Mouse (Mus musculus) myocyte (in vitro differentiated cells): Measurements from ENCODE around the gene Gal3st2c. TPM values are rescaled to one million over a fixed set of nuclear protein-coding genes. Genes with fewer than 3 reads are reported as not detected.
"Not testable (repeated sequence)": the region's sequence is repeated elsewhere in the genome, so short reads cannot be mapped to it uniquely, and the experiment has no call there.

Experiments used
- H3K27me3 ChIP-seq: one replicate; pipeline ENCODE4 v1.6.1; 2011; ENCODE audit not compliant: control insufficient read depth, insufficient read depth, insufficient read length
- H3K36me3 ChIP-seq: one replicate; pipeline ENCODE4 v1.6.1; 2011; ENCODE audit not compliant: control insufficient read depth, insufficient read depth
- H3K4me2 ChIP-seq: one replicate; pipeline ENCODE4 v1.6.1; 2011; ENCODE audit warnings: low read depth, control low read depth
- H3K4me3 ChIP-seq: one replicate; pipeline ENCODE4 v1.5.1; 2011; ENCODE audit warnings: mild to moderate bottlenecking, control low read depth, moderate library complexity
- H3K79me2 ChIP-seq: one replicate; pipeline ENCODE4 v1.6.1; 2011; ENCODE audit not compliant: control insufficient read depth, insufficient read depth
- H3ac ChIP-seq: one replicate; pipeline ENCODE4 v1.6.1; 2011; ENCODE audit not compliant: control insufficient read depth, insufficient read length
- CEBPB ChIP-seq: IDR thresholded peaks from 2 replicates; pipeline ENCODE4 v1.6.1; 2011; ENCODE audit warnings: mild to moderate bottlenecking, moderate library complexity; ENCODE audit not compliant: poor library complexity, insufficient read depth, severe bottlenecking
- MAX ChIP-seq: IDR thresholded peaks from one replicate; pipeline ENCODE4 v1.6.1; 2011; ENCODE audit warnings: low read depth, mild to moderate bottlenecking, control low read depth
- MYOD1 ChIP-seq, 3 experiments: IDR thresholded peaks; one replicate each; pipeline ENCODE4 v1.6.1; 2011; ENCODE audit warnings: control low read depth in 2 of 3, low read depth in 2 of 3, mild to moderate bottlenecking in 2 of 3, moderate library complexity in 1 of 3; ENCODE audit not compliant: insufficient read length in 2 of 3, control insufficient read depth in 1 of 3
- MYOG ChIP-seq, 3 experiments: IDR thresholded peaks; one replicate each; pipeline ENCODE4 v1.6.1; 2011; ENCODE audit warnings: control low read depth in 2 of 3, low read depth in 2 of 3, mild to moderate bottlenecking in 2 of 3; ENCODE audit not compliant: insufficient read length in 2 of 3, control insufficient read depth in 1 of 3, insufficient read depth in 1 of 3
- POLR2A ChIP-seq: IDR thresholded peaks from one replicate; pipeline ENCODE4 v1.6.1; 2011; ENCODE audit warnings: low read depth, mild to moderate bottlenecking, control low read depth, moderate library complexity; ENCODE audit not compliant: insufficient read length
- POLR2AphosphoS2 ChIP-seq: IDR thresholded peaks from one replicate; pipeline ENCODE4 v1.6.1; 2011; ENCODE audit warnings: low read depth, control low read depth; ENCODE audit not compliant: insufficient read length
- REST ChIP-seq: IDR thresholded peaks from one replicate; pipeline ENCODE4 v1.6.1; 2011; ENCODE audit warnings: mild to moderate bottlenecking, control low read depth, moderate library complexity; ENCODE audit not compliant: insufficient read depth, insufficient read length
- SRF ChIP-seq: IDR thresholded peaks from one replicate; pipeline ENCODE4 v1.6.1; 2011; ENCODE audit warnings: low read depth; ENCODE audit not compliant: control insufficient read depth, insufficient read length
- TCF12 ChIP-seq: IDR thresholded peaks from one replicate; pipeline ENCODE4 v1.6.1; 2011; ENCODE audit warnings: mild to moderate bottlenecking, control low read depth; ENCODE audit not compliant: poor library complexity, insufficient read depth, severe bottlenecking
- TCF3 ChIP-seq: IDR thresholded peaks from one replicate; pipeline ENCODE4 v1.6.1; 2011; ENCODE audit warnings: low read depth, control low read depth; ENCODE audit not compliant: insufficient read length
- USF1 ChIP-seq: IDR thresholded peaks from one replicate; pipeline ENCODE4 v1.6.1; 2011; ENCODE audit warnings: low read depth, mild to moderate bottlenecking, control low read depth, moderate library complexity
- polyA plus RNA-seq: library from polyadenylated mRNA; unstranded; fragments of >200 nt; fragmentation: generic; extraction: Trizol; gene quantifications from one replicate; pipeline ENCODE4 v1.2.1, GENCODE M21; 2012; ENCODE audit warnings: missing spikeins

Gene Gal3st2c
- polyA plus RNA-seq: not detected

GRCm38 (mm10) chr1:93990209-93990608, at the start of gene Gal3st2c:
Gal3st2c (plus strand) TSS chr1:93990509.
- H3ac ChIP-seq, H3K79me2 ChIP-seq, H3K36me3 ChIP-seq, H3K4me3 ChIP-seq, H3K27me3 ChIP-seq, H3K4me2 ChIP-seq: not testable (repeated sequence)

DNA sequence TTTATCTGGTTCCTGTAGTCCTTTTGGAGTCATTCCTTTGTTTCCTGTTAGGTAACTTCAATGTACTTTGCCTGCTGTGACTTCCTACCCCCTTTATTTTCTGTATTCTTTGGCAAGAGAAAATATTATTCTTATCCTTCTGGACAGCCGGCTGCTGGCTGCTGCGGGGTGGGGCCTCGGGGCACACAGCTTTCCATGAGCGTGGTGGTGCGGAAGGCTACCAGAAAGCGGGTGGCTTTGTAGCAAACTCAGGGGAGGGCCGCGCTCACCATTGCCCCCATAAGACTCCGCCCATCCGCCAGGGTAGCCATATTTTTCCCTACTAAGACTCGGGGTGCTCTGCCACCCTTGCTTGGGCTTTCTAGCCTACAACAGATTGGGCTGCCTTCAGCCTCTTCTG, 41.2 kb upstream of the Gal3st2c start:
- not testable (repeated sequence) for H3K4me3 ChIP-seq, H3K27me3 ChIP-seq, H3ac ChIP-seq, H3K36me3 ChIP-seq, H3K4me2 ChIP-seq, H3K79me2 ChIP-seq

DNA sequence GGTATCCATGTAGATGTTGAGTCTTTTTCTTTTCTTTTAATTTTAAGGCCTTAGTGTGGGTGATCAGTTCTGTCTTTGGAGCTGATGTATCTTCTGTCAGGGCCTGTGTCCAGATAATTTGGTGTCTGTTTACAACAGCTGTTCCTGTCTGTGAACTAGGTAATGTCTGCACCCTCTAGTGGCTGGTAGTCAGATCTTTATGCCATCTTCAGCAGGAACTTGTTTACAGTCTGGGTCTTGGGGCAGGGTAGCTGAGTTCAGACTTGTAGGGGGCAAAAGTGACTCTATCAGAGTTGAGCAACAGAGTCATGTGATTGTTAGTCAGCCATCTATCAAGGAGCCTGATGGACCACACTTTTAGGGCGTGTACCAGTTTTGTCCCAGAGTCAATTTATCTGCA, 23.8 kb upstream of the Gal3st2c start:
- H3K36me3 ChIP-seq, H3K79me2 ChIP-seq, H3ac ChIP-seq, H3K27me3 ChIP-seq, H3K4me2 ChIP-seq, H3K4me3 ChIP-seq: not testable (repeated sequence)

DNA sequence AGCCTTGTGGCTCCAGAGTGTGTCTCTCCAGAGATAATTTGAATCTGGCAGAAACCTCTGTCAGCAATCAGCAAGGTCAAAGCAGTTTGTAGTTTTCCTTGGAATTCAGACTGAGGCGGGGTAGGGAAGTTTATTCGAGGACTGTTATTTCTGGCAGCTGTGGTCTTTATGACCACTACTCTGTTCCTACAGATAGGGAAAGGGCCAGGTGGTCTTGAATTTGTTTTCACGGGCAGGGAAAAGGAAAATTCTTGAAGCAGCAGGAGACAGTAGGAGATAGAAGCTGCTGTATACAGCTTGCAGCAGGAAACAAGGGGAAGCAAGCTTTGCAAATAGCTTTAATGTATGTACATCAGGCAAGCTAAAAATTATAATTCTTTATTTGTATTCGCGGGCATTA, 19.9 kb upstream of the Gal3st2c start:
- not testable (repeated sequence) for H3K36me3 ChIP-seq, H3K4me3 ChIP-seq, H3ac ChIP-seq, H3K27me3 ChIP-seq, H3K4me2 ChIP-seq, H3K79me2 ChIP-seq

- not testable (repeated sequence) for H3ac ChIP-seq, H3K27me3 ChIP-seq, H3K4me3 ChIP-seq, H3K79me2 ChIP-seq, H3K36me3 ChIP-seq, H3K4me2 ChIP-seq
These were observed 19.5 kb upstream of the Gal3st2c start for GRCm38 (mm10) chr1:93970797-93971196.

- not testable (repeated sequence) for H3K27me3 ChIP-seq, H3K4me3 ChIP-seq, H3K79me2 ChIP-seq, H3K36me3 ChIP-seq, H3ac ChIP-seq, H3K4me2 ChIP-seq
These were observed 14.5 kb upstream of the Gal3st2c start for GRCm38 (mm10) chr1:93975764-93976163.

DNA sequence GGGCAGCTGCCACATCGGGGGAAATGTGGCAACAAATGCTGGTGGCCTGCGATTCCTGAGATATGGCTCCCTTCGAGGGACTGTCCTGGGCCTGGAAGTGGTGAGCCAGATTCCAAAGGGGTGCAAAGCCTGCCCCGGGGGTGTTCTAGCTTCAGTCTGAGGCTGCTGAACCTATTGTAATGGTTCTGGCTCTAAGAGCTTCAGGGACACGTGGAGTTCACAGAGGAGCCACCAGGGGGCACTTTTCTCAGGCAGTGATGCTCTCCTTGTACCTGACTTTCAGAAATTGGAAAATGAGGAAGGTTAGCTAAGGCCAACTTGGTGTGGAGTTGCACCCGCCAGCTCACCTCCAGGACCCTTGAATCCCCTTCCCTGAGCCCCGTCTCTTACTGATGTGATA, 12.0 kb upstream of the Gal3st2c start:
- not testable (repeated sequence) for H3K4me2 ChIP-seq, H3K79me2 ChIP-seq

GRCm38 (mm10) chr1:93980932-93981331, 9.4 kb upstream of the Gal3st2c start:
- H3ac ChIP-seq, H3K79me2 ChIP-seq, H3K4me2 ChIP-seq, H3K36me3 ChIP-seq, H3K4me3 ChIP-seq, H3K27me3 ChIP-seq: not testable (repeated sequence)

More for the DNA sequence above, 12.0 kb upstream of the Gal3st2c start:
- not testable (repeated sequence) for H3K27me3 ChIP-seq, H3K4me3 ChIP-seq, H3ac ChIP-seq, H3K36me3 ChIP-seq

GRCm38 (mm10) chr1:93986167-93986566, 4.1 kb upstream of the Gal3st2c start:
- H3ac ChIP-seq: no peak overlapping the region
- no peak for TF ChIP-seq MYOD1 (IDR thresholded peaks at IDR 0.05; ENCODE audit: control insufficient read depth in 1 of 3, insufficient read length in 2 of 3, low read depth in 2 of 3)
- no peaks in the 10 kb centered on the region for H3K27me3 ChIP-seq
- no peak overlapping the region for H3K4me3 ChIP-seq
- H3K4me2 ChIP-seq: no peak overlapping the region
- no peaks in the 10 kb centered on the region for H3K36me3 ChIP-seq
- H3K79me2 ChIP-seq: no peaks in the 10 kb centered on the region

DNA sequence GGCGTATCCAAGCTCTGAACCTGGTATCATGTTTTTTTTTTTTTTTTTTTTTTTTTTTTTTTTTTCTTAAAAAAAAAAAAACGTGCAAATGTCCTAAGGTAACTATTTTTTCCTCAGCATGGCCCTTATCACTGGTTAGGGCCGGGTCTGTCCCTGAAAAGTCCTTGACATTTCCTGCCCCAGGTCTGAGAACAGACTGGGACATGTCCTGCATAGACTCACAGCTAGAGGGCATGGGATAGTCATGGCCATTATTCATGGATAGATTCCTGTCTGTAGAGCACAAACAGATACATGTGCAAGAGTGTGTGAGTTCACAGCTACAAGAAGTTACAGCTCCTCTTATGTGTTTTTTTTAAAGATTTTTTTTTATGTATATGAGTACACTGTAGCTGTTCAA, 1.5 kb upstream of the Gal3st2c start:
- H3ac ChIP-seq: no peak overlapping the region
- no peaks in the 10 kb centered on the region for H3K36me3 ChIP-seq
- no peaks in the 10 kb centered on the region for H3K79me2 ChIP-seq
- H3K27me3 ChIP-seq: no peaks in the 10 kb centered on the region
- no peak overlapping the region for H3K4me3 ChIP-seq
- TF ChIP-seq POLR2AphosphoS2: no peak
- no peak for TF ChIP-seq TCF3
- TF ChIP-seq MAX: no peak
- no peak for TF ChIP-seq MYOD1 (IDR thresholded peaks at IDR 0.05; ENCODE audit: control insufficient read depth in 1 of 3, insufficient read length in 2 of 3, low read depth in 2 of 3)
- TF ChIP-seq SRF: no peak
- no peak for TF ChIP-seq TCF12
- TF ChIP-seq USF1: no peak
- no peak for TF ChIP-seq POLR2A
- TF ChIP-seq REST: no peak
- no peak for TF ChIP-seq CEBPB
- TF ChIP-seq MYOG (IDR thresholded peaks at IDR 0.05; ENCODE audit: control insufficient read depth in 1 of 3, insufficient read depth in 1 of 3, insufficient read length in 2 of 3, low read depth in 2 of 3): no peak
- no peak overlapping the region for H3K4me2 ChIP-seq

GRCm38 (mm10) chr1:93991068-93991467, 759 bp downstream of the Gal3st2c start:
- not testable (repeated sequence) for H3ac ChIP-seq, H3K36me3 ChIP-seq

More at GRCm38 (mm10) chr1:93991068-93991467, 759 bp downstream of the Gal3st2c start:
- H3K27me3 ChIP-seq, H3K4me3 ChIP-seq, H3K79me2 ChIP-seq, H3K4me2 ChIP-seq: not testable (repeated sequence)
